Mouse (Mus musculus) layer of hippocampus, adult 2 months (tissue): ENCODE results near the gene Fam207a. TPM values are rescaled to one million over a fixed set of nuclear protein-coding genes. Genes with fewer than 3 reads are reported as not detected.

Experiments used
- DNase-seq, 2 experiments: peaks; one replicate each; pipeline ENCODE4 v3.0.0; 2022; ENCODE audit warnings: low spot score in 2 of 2
- H3K27ac ChIP-seq: fragments of 200-600 bp; 2 replicates; pipeline ENCODE4 v1.8.1; 2022
- H3K4me3 ChIP-seq: fragments of 200-600 bp; 2 replicates; pipeline ENCODE4 v1.8.1; 2022; ENCODE audit warnings: mild to moderate bottlenecking
- CTCF ChIP-seq: fragments of 200-600 bp; conservative IDR thresholded peaks from 2 replicates; pipeline ENCODE4 v1.8.1; 2022; ENCODE audit warnings: antibody characterized with exemption, mild to moderate bottlenecking, moderate library complexity
- total RNA-seq, 2 experiments: library from RNA; stranded (reverse); gene quantifications; 2 replicates each; pipeline ENCODE4 v1.2.3; 2021

Fam207a gene
- total RNA-seq, 2 experiments from 2014 or later: 32.8 to 35.2 TPM

DNA sequence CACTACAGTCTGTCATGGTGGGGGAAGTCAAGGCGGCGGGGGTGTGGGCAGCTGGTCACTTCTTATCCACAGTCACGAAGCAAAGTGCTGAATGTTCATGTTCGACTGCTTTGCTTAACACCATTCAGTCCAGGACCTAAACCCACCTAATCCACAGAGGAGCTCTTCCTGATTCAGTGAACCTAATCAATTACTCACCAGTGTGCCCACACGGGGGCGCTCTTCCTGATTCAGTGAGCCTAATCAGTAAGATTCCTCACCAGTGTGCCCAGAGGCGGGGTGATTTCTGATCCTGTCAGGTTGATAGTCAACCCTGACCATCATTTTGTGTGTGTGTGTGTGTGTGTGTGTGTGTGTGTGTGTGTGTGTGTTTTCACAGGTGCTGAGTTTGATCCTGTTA lies 27.6 kb upstream of the Fam207a start:
- Histone ChIP-seq H3K4me3 (no peak overlapping the region), H3K27ac (no peak overlapping the region)
- peak; percentile 73 for TF ChIP-seq CTCF
- DNase-seq: peak in 1 of 2 experiments; percentile 31

DNA sequence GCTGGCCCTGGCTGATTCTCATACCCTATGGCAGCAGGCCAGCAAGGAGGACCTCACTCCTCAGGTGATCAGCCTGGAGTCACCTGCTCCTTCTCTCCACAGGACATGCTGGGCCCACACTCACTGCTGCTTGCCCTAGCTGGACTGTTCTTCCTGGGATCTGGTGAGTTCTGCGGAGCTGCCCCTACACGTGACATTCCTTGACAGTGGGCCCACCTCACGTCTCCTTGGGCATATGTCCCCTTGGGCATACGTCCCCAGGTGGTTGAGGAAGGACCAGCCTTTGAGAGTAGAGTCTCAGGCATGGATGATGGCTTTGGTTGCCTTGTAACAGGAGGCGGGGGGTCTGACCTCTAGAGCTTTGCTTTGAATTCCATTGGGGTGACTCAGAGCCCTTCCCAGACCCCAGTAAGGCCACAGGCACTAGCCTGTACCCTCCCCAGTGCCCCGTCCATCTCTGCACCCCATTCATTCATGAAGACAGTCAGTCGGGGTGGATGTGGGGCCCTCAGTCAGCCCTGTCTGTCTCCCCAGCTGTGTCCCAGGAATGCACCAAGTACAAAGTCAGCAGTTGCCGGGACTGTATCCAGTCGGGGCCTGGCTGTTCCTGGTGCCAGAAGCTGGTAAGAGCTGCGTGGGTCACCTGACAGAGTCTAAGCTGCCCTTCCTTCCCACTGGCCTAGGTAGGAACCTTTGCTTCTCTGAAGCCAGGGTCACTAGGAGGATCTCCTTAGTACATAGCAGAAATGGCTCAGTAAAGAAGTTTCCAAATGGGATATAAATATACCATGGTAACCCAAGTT lies 26.5 kb upstream of the Fam207a start:
- DNase-seq: no peak
- no peak for TF ChIP-seq CTCF
- Histone ChIP-seq H3K27ac (no peak overlapping the region), H3K4me3 (no peak overlapping the region)

DNA sequence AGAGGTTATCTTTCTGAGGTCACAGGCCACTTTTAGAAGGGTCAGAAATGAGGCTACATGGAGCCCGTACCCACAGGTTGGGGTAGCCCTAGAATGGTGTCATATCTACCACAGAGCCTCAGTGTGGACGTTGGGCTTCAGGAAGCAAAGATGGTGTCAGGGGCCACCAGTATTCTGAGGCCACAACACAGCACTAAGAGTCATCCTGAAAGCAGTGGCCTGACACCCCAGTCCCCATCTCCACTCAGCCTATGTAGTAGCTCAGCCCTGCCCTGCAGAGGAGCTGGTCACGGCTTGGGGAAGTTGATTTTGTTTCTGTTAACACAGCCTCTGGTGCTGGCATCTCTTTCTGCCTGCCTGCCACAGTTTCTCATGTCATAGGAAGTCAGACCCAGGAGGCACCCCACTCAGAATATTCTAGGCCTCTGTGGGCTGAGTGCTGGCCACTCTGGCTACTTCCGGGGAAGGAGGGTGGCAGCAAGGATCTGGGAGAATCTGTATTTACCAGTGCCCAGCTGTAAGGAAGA lies 25.1 kb upstream of the Fam207a start:
- no peak for DNase-seq
- TF ChIP-seq CTCF: no peak
- no peak overlapping the region for H3K4me3 ChIP-seq
- no peak overlapping the region for H3K27ac ChIP-seq

DNA sequence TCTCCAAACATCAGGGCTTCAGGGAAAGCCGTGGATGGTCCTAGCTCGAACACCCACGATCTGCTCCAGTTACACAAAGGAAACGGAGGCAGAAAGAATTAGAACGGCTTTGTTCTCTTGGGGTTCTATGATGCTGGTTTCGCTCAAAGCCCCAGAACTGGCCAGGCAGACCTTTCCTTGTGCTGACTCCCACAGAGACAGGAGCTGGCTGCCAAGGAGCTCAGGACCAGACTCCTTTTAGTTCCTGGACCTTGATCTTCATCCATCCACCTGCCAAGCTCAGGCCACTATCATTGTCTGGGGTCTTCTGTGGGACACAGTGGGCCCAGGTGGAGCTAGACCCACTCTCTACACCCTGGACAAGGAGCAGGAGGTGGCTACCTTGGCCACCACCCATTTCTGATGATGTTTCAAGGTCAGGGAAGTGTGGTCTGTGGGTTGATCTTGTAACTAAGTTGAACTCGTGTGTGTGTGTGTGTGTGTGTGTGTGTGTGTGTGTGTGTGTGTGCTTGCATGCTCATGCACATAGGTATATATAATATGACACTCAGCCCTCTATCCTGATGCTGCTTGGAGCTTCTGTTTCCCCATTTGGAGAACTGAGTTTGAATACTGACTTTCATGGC lies 23.8 kb upstream of the Fam207a start:
- H3K4me3 ChIP-seq: no peak overlapping the region
- no peak overlapping the region for H3K27ac ChIP-seq
- no peak for TF ChIP-seq CTCF
- DNase-seq: no peak

DNA sequence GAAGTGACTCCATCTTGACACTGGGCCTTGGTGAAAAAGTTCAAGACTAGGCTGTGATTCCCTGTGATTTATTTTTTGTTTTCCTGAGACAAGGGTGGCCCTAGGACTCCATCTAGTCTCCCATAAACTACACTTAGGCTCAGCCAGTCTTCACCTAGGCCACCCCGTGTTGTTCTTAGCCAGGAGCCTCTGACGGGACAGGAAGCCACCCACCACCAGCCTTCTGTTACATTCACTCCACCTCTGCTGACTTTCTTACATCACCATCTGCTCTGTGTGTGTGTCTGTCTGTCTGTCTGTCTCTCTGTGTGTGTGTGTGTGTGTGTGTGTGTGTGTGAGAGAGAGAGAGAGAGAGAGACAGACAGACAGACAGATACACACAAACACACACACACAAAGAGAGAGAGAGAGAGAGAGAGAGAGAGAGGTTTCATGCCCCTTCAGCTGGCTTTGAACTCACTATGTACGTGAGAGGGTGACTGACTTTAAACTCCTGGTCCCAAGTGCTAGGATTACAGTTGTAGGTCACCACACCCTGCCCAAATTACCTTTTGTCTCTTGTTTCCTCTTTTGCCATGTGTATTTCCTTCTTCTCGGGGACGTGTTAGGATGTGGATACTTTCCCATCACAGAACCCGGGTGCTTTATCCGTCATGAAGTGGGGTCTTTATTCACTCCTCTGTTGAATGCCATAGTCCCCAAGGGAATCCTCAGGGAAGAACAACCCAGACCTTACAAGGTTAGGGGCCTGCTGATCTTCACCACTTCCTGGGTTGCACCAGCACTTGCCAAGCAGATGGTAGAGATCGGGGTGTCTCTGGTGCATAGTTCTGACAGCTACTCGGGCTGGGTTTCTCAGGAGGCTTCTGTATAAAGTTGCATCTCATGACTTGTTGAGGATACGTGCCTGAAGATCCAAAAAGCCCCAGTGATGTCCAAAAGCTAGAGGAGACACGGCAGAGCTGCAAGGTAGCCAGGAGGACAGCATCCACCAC lies 21.9 kb upstream of the Fam207a start:
- no peak for TF ChIP-seq CTCF
- H3K27ac ChIP-seq: no peak overlapping the region
- DNase-seq: no peak
- H3K4me3 ChIP-seq: no peak overlapping the region

DNA sequence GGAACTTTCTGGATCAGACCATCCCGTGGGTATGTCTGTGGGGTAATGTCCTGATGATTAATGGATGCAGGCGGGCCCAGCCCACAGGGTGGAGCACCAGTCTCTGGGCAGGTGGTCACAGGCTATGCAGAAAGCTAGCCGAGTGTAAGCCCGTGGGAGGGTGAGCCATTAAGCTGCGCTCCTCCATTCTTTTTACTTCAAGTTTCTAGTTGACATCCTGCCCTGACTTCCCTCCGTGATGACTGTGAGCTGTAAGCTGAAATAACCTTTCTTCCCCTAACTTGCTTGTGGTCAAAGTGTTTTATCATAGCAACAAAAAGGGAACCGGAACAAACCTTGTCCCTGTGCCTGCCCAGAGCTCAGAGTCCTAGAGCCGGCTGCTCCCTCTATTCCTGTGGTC lies 21.1 kb upstream of the Fam207a start:
- Histone ChIP-seq H3K4me3 (no peak overlapping the region), H3K27ac (no peak overlapping the region)
- no peak for DNase-seq
- no peak for TF ChIP-seq CTCF

DNA sequence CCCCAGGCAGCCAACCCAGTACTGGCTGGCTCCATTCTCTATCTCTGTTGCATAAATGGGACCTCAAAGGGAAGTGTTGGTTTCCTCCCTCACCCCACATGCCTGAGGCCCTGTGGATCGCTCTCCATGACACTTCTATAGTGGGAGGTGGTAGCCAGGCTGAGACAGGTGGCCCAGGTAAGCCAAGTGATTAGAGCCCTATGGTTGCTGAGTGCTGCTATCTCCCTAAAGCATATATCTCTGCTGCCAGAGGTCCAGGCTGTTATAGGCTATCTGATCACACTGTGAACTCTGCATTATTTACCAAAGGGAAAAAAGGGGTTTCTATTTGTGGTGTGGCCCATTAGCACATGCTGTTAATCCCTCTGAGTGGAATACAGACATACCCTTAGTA lies 16.4 kb upstream of the Fam207a start:
- no peak for DNase-seq
- Histone ChIP-seq H3K4me3 (no peak overlapping the region), H3K27ac (no peak overlapping the region)
- TF ChIP-seq CTCF: no peak

DNA sequence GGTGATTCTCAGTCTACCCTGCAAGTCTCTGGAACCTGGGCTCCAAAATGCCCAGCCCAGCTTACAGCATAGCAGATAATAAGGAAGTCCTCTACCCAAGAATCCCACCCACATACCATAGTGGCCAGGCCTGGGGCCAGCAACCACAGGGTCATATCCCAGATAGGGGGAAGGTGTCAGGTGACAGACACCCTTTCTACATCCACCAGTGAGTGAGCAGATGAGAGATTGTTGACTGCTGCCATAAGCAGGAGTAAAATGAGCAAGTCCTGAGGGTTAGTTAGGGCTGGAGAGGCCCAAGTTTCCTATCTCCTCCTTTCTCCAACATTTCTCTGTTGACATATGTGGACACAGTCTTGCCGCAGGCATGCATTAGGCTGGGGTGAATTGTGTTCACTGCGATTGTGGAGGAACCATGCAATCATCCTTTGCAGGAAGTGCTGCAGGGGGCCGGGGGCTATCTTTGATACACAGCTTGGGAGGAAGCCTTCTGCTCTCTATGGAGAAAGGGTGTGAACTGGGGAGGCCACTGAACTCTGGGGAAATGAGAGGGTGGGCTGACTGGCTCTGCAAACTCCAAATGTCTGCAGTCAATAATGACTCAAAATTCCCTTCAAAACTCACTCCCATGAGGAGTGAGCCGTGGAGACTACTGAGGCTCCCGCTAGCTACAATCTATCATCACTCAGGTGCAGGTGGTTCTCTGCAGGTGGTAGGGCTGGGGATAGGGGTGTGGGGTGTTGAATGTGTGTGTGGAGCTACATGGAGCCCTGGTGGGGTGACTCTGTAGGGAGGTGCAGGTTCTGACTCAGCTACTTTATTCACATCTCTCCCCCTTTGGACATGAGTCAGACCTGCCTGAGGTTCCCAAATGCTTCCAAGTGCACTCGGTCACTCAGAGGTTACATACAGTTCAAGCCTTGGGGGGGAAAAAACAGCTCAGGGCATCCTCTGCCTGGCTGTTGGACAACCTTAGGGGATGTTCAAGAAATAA lies 15.7 kb upstream of the Fam207a start:
- H3K27ac ChIP-seq: no peak overlapping the region
- DNase-seq: no peak
- TF ChIP-seq CTCF: no peak
- H3K4me3 ChIP-seq: no peak overlapping the region

DNA sequence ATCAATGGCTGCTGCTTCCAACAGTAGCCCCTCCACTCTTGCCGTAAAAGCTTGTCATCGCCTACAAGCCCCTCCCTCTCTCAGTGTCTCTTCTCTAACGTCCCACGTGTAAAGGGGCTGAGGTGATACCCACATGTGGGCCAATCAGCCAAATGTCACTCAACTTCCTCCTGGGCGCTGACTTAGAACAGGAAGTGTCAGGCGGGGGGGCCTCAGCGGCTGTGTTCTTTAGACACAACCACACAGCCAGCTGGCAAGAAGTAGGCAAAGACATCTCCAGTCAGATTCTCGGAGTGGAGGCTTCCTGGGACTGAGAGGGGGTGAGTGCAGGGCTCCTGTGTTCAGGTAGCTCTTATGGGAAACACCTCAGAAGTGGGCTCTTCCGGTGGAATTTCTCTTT lies 14.6 kb upstream of the Fam207a start, which contains the start of gene Itgb2:
TSS of gene Itgb2 (plus strand) at position 113 of the 400 bp plus-strand sequence.
- TF ChIP-seq CTCF: no peak
- DNase-seq: no peak
- H3K27ac ChIP-seq: no peak within 1 kb of the TSS
- no peak within 1 kb of the TSS; the same call in 1 of the 2 replicates for H3K4me3 ChIP-seq

DNA sequence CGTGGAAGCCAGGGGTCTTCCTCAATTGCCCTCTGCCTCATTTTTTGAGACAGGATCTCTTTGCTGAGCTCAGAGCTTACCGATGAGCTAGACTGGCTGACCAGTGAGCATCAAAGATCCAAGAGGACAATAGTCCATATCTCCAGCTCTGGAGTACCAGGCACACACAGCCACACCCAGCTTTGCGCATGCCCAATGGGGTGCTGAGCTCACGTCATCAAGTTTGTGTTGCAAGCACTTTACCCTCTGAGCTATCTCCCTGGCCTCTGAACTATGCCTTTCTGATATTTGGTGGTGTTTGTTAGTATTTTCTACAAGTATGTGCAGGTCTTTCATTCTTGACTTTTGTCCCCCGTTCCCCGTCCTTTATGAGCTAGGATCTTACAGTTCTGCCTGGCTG lies 13.0 kb upstream of the Fam207a start:
- no peak for DNase-seq
- Histone ChIP-seq H3K27ac (no peak overlapping the region), H3K4me3 (no peak overlapping the region)
- no peak for TF ChIP-seq CTCF

DNA sequence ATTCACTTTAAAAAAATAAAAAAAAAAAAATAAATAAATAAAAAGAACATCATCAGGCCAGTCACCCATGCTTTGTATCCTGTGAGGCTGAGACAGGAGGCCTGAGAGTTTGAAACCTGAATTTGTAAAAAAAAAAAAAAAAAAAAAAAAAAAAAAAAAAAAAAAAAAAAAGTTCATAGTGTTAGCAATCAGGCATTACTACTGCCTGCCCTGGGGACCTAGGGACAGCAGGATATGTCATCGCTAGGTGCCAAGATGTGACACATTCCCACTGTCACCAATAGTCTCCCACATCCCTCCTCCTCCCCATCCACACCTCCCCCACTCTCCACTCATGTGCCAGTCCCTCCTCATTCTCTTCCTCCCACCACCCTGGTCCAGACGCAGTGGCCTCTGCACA lies 10.9 kb upstream of the Fam207a start:
- no peak for DNase-seq
- no peak overlapping the region for H3K27ac ChIP-seq
- H3K4me3 ChIP-seq: no peak overlapping the region
- no peak for TF ChIP-seq CTCF
